Mouse (Mus musculus): Measurements from ENCODE around the gene Il16.

DNA sequence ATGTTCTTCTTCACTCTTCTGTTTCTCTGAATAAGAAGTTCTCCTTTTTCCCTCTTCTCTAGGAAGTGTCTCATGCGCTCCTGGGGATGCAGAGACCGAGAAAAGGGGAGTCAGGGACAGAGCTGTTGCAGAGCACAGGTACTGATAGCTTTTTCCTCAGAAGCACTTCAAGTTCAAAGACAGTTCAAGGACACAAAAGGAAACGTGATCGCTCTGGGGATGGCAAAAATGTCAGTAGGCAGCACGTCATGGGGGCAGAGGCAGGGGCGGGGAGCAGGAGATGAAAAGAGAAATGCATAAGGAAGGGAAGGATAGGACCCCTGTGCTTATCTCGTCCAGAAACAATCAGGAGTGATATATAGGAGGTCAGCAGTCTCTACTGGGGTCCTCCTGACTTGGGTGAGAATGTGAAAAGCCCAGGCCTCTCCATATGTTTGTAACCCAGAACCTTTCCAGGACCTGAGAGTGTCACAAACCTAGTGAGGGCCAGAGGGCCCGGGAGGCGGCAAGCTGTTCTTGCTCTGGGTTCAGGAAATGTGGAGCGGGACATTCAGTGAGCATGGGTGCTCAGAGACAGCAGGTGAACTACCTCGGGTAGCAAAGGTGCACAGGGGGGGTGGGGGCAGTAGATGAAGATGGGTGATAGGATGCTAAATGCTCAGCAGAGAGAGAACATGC lies 48.6 kb upstream of the Il16 start:
- TF ChIP-seq CTCF (IDR thresholded peaks at IDR 0.05; ENCODE audit: low read depth) = no peak
- no peak for TF ChIP-seq EP300 (IDR thresholded peaks at IDR 0.05; ENCODE audit: low read depth)
